Mouse (Mus musculus): ENCODE measurements around the gene Cbx5. TPM values are rescaled to one million over a fixed set of nuclear protein-coding genes. Genes with fewer than 3 reads are reported as not detected.

The Cbx5 gene
- polyA plus RNA-seq, 1 experiment from 2014 or later: 91.8 TPM

DNA sequence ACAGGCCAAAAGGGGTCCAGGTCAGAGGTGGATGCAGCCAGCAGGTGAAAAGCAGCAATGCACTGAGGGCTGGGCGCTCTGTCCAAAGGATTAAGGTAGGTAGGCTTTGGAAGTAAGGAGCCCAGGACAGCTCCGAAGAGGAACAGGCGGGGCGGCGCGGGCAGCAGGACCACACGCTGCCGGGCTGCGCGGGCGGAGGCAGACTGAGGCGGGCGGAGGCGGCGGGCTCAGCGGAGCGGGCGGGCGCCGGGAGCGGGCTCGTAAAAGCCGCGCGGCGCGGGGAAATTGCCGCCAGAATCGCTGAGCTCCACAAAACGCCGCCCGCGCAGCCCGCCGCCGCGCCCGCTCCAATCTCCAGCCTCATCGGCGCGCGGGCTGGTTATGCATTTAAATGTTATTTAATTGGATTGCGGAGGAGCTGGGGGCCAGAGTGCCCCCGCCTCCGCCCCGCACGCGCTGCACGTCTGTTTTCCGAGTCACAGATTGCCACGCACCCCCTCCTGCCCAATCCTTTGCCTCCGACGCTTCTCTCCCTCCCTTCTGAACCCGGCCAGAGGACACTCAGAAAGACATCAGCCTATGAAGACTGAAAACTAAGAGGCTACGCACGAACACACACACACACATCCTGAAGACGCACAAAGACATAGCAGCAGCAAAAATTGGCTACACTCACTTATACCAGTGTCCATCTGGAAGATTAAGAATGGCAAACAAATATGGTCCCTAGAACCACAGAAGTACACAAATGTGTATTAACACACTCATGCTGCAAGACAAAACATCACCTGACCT lies 92.8 kb downstream of the Cbx5 start:
- WGBS: under 1% methylated on average over 56 of the region's 57 CpGs
- no peaks in the 10 kb centered on the region for H3K9me3 ChIP-seq
- H3K4me3 ChIP-seq (replicated peaks): peak overlapping the region; percentile 44
- ATAC-seq (ENCODE audit: insufficient read depth, low FRiP score, low read depth): peak; percentile 44; the same call in 1 of the 2 replicates
- H3K27ac ChIP-seq: no peak overlapping the region
- peaks cover 36% of the 10 kb centered on the region for H3K27me3 ChIP-seq (replicated peaks)
- H3K4me1 ChIP-seq: peaks cover 12% of the 10 kb centered on the region; the same call in 1 of the 2 replicates
- H3K9ac ChIP-seq: peak overlapping the region; percentile 54
- H3K4me2 ChIP-seq: peak overlapping the region; percentile 92
- H3K36me3 ChIP-seq: no peaks in the 10 kb centered on the region

- Histone ChIP-seq H3K4me1 (peaks cover 12% of the 10 kb centered on the region; the same call in 1 of the 2 replicates), H3K9ac (no peak overlapping the region), H3K9me3 (no peaks in the 10 kb centered on the region), H3K4me3 (replicated peaks) (no peak overlapping the region), H3K4me2 (no peak overlapping the region), H3K36me3 (no peaks in the 10 kb centered on the region), H3K27me3 (replicated peaks) (peaks cover 36% of the 10 kb centered on the region), H3K27ac (no peak overlapping the region)
- WGBS: 75% methylated on average over 11 of the region's 11 CpGs
- no peak for ATAC-seq (ENCODE audit: insufficient read depth, low FRiP score, low read depth)
Observed at GRCm38 (mm10) chr15:103145635-103146299, 93.8 kb downstream of the Cbx5 start.

GRCm38 (mm10) chr15:103144176-103144575 lies 95.4 kb downstream of the Cbx5 start:
- Histone ChIP-seq H3K9me3 (no peaks in the 10 kb centered on the region), H3K27me3 (replicated peaks) (peaks cover 42% of the 10 kb centered on the region), H3K4me3 (replicated peaks) (no peak overlapping the region), H3K27ac (no peak overlapping the region), H3K4me2 (no peak overlapping the region), H3K9ac (no peak overlapping the region), H3K36me3 (no peaks in the 10 kb centered on the region), H3K4me1 (peaks cover 12% of the 10 kb centered on the region; the same call in 1 of the 2 replicates)
- 31% methylated on average over 3 of the region's 3 CpGs for WGBS
- no peak for ATAC-seq (ENCODE audit: insufficient read depth, low FRiP score, low read depth)

MicroRNAs within 50 kb of the gene (microRNA counts, 519-probe panel; counts per million panel counts)
- 2,828 counts per million, percentile 71 among the panel's probes with 10 or more counts for microRNA mmu-miR-148b

Small RNA genes lying within 50 kb of the gene (microRNA-seq; reads per million reads assigned to microRNA genes)
- gene Mir148b: 172 reads per million, percentile 57 among the genes with 10 or more reads in this experiment

Other genes starting within 250 kb of the Cbx5 start
- gene Hoxc8, start 249.2 kb downstream of the Cbx5 start, polyA plus RNA-seq (2015; fragmentation: Nextera tagmentation; extraction: Ambion mirVana): 1.4 and 1.9 TPM in 2 replicates
- 2.6 and 4.7 TPM in 2 replicates for gene Hoxc6, start 241.6 kb downstream of the Cbx5 start, polyA plus RNA-seq (2015; fragmentation: Nextera tagmentation; extraction: Ambion mirVana)
- 16.2 and 17.3 TPM in 2 replicates for gene Hoxc4, start 220.9 kb downstream of the Cbx5 start, polyA plus RNA-seq (2015; fragmentation: Nextera tagmentation; extraction: Ambion mirVana)
- 18.3 and 21.6 TPM in 2 replicates for gene Smug1, start 72.7 kb downstream of the Cbx5 start, polyA plus RNA-seq (2015; fragmentation: Nextera tagmentation; extraction: Ambion mirVana)
- 664 and 681 TPM in 2 replicates for gene Hnrnpa1, start 616 bp upstream of the Cbx5 start, polyA plus RNA-seq (2015; fragmentation: Nextera tagmentation; extraction: Ambion mirVana)
- gene Nfe2, start 18.6 kb upstream of the Cbx5 start, polyA plus RNA-seq (2015; fragmentation: Nextera tagmentation; extraction: Ambion mirVana): 7.8 and 15.9 TPM in 2 replicates
- gene Copz1, start 32.9 kb upstream of the Cbx5 start, polyA plus RNA-seq (2015; fragmentation: Nextera tagmentation; extraction: Ambion mirVana): 248 and 260 TPM in 2 replicates
- gene Gpr84, start 70.8 kb upstream of the Cbx5 start, polyA plus RNA-seq (2015; fragmentation: Nextera tagmentation; extraction: Ambion mirVana): 0.46 and 0.53 TPM in 2 replicates
- gene Zfp385a, start 100.3 kb upstream of the Cbx5 start, polyA plus RNA-seq (2015; fragmentation: Nextera tagmentation; extraction: Ambion mirVana): 8.2 and 9.3 TPM in 2 replicates
- gene Itga5, start 126.9 kb upstream of the Cbx5 start, polyA plus RNA-seq (2015; fragmentation: Nextera tagmentation; extraction: Ambion mirVana): 48.3 and 53.4 TPM in 2 replicates
- not detected in 2 replicates for gene Gtsf1, start 190.7 kb upstream of the Cbx5 start, polyA plus RNA-seq (2015; fragmentation: Nextera tagmentation; extraction: Ambion mirVana)
- gene Gtsf2, start 208.7 kb upstream of the Cbx5 start, polyA plus RNA-seq (2015; fragmentation: Nextera tagmentation; extraction: Ambion mirVana): not detected in 2 replicates
- gene Nckap1l, start 214.0 kb upstream of the Cbx5 start, polyA plus RNA-seq (2015; fragmentation: Nextera tagmentation; extraction: Ambion mirVana): 3.7 and 4.1 TPM in 2 replicates